Mouse (Mus musculus) lung, postnatal 0 days (tissue): ENCODE results near the gene Hoxa9. TPM values are rescaled to one million over a fixed set of nuclear protein-coding genes. Genes with fewer than 3 reads are reported as not detected.

Source experiments
- ATAC-seq: fragments of 200-750 bp; cut with Nextera tagmentation; 2 replicates; pipeline ENCODE4 v1.8.0; 2017; ENCODE audit warnings: moderate library complexity
- DNase-seq: peaks from one replicate; pipeline ENCODE4 v3.0.0-alpha.2; 2016; ENCODE audit warnings: low spot score
- H3K27ac ChIP-seq: fragments of 300-500 bp; sonication (generic); 2 replicates; pipeline ENCODE4 v1.5.1; 2014; ENCODE audit warnings: antibody characterized with exemption, mild to moderate bottlenecking, low read length, mixed read lengths
- H3K27me3 ChIP-seq: fragments of 300-500 bp; sonication (generic); replicated peaks from 2 replicates; pipeline ENCODE4 v1.6.1; 2014; ENCODE audit warnings: low read length, mixed read lengths; ENCODE audit not compliant: insufficient read depth
- H3K36me3 ChIP-seq: fragments of 300-500 bp; sonication (generic); 2 replicates; pipeline ENCODE4 v1.6.1; 2014; ENCODE audit warnings: low read length, mixed read lengths; ENCODE audit not compliant: insufficient read depth
- H3K4me1 ChIP-seq: fragments of 300-500 bp; sonication (generic); 2 replicates; pipeline ENCODE4 v1.6.1; 2014; ENCODE audit warnings: antibody characterized with exemption, low read depth, low read length, mixed read lengths; ENCODE audit not compliant: insufficient read depth
- H3K4me2 ChIP-seq: fragments of 300-500 bp; sonication (generic); replicated peaks from 2 replicates; pipeline ENCODE4 v1.6.1; 2014; ENCODE audit warnings: low read depth, mild to moderate bottlenecking, low read length, moderate library complexity, mixed read lengths
- H3K4me3 ChIP-seq: fragments of 300-500 bp; sonication (generic); 2 replicates; pipeline ENCODE4 v1.5.1; 2014; ENCODE audit warnings: low read depth, low read length
- H3K9ac ChIP-seq: fragments of 300-500 bp; sonication (generic); replicated peaks from 2 replicates; pipeline ENCODE4 v1.6.1; 2014; ENCODE audit warnings: low read depth, mild to moderate bottlenecking
- H3K9me3 ChIP-seq: fragments of 300-500 bp; sonication (generic); 2 replicates; pipeline ENCODE4 v1.6.1; 2016; ENCODE audit warnings: low read length, mixed read lengths
- CTCF ChIP-seq: IDR thresholded peaks from 2 replicates; pipeline ENCODE4 v1.5.1; 2016; ENCODE audit warnings: antibody characterized with exemption, mild to moderate bottlenecking
- EP300 ChIP-seq: IDR thresholded peaks from 2 replicates; pipeline ENCODE4 v1.6.1; 2016; ENCODE audit warnings: antibody characterized with exemption, mild to moderate bottlenecking, control low read depth
- WGBS: fragments of 180-500 bp; shearing (Covaris S2); extraction: QIAGEN DNeasy Blood & Tissue Kit; methylation state at CpG from one replicate; pipeline ENCODE4 v1.1.7; 2014; 5-methylcytosine and 5-hydroxymethylcytosine counted together
- polyA plus RNA-seq: library from polyadenylated mRNA; unstranded; fragments of >200 nt; fragmentation: Nextera tagmentation; extraction: Ambion mirVana; gene quantifications from 2 replicates; pipeline ENCODE4 v1.2.1, GENCODE M21; 2015

The Hoxa9 gene
- polyA plus RNA-seq, 1 experiment from 2014 or later: 0.06 TPM

DNA sequence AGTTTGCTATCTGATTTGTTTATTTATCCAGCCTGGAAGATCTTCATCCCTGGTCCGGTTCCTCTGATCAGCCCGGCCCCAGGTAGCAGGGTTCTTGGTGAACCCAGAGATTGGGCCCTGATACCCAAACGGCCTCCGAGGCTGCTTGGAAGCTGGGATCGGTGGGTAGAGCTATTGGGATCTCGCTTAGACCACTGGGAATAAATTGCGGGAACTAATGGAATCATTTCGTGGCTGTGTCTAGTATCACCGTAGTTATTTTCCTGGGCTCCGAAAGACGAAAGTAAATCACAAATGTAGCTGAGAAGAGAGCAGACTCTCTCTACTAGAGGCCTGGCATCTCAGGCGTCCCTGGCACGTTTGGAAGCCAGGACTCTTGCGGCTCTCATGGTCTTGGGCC, 25.7 kb downstream of the Hoxa9 start:
- Histone ChIP-seq H3K9ac (peak overlapping the region; percentile 26; the same call in 1 of the 2 replicates), H3K27me3 (peaks cover 35% of the 10 kb centered on the region; the same call in 1 of the 2 replicates), H3K36me3 (no peaks in the 10 kb centered on the region), H3K4me3 (peak overlapping the region; percentile 60), H3K9me3 (no peaks in the 10 kb centered on the region), H3K27ac (peak overlapping the region; percentile 60), H3K4me2 (peak overlapping the region; percentile 55), H3K4me1 (no peaks in the 10 kb centered on the region; the same call in 1 of the 2 replicates)
- no peak for ATAC-seq
- WGBS: 20% methylated on average over 14 of the region's 14 CpGs
- no peak for DNase-seq
- no peak for TF ChIP-seq CTCF
- no peak for TF ChIP-seq EP300

DNA sequence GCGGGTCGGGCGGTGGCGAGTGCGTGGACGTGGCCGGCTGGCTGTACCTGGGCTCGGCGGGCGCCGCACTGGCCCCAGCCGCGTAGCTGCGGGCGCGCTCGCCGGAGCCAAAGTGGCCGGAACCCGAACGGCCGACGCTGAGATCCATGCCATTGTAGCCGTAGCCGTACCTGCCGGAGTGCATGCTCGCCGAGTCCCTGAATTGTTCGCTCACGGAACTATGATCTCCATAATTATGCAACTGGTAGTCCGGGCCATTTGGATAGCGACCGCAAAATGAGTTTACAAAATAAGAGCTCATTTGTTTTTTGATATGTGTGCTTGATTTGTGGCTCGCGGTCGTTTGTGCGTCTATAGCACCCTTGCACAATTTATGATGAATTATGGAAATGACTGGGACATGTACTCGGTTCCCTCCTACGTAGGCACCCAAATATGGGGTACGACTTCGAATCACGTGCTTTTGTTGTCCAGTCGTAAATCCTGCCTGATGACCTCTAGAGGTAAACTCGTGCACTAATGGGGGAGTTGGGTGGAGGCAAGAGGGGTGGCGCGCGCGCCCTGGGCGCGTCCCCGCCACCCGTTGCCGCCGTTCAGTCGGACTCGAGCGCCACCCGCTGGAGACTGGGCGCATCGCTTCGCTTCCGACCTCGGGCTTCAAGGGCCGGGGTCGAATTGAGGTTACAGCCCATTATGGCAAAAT, 26.7 kb downstream of the Hoxa9 start, which contains the start of gene Hoxa5:
Hoxa5 (minus strand) TSS at position 538 of the 703 bp plus-strand sequence.
- Histone ChIP-seq H3K27ac (peak within 1 kb of the TSS; percentile 87), H3K27me3 (peaks cover 30% of the 10 kb centered on the region; the same call in 1 of the 2 replicates), H3K4me1 (no peaks in the 10 kb centered on the region; the same call in 1 of the 2 replicates), H3K36me3 (no peaks in the 10 kb centered on the region), H3K4me2 (peak within 1 kb of the TSS; percentile 55), H3K4me3 (peak within 1 kb of the TSS; percentile 60), H3K9me3 (no peaks in the 10 kb centered on the region), H3K9ac (peak within 1 kb of the TSS; percentile 92)
- TF ChIP-seq CTCF (peak; percentile 94), EP300 (peak; percentile 84)
- peak; percentile 93 for ATAC-seq
- peak; percentile 98 for DNase-seq
- under 1% methylated on average over 65 of the region's 65 CpGs for WGBS

DNA sequence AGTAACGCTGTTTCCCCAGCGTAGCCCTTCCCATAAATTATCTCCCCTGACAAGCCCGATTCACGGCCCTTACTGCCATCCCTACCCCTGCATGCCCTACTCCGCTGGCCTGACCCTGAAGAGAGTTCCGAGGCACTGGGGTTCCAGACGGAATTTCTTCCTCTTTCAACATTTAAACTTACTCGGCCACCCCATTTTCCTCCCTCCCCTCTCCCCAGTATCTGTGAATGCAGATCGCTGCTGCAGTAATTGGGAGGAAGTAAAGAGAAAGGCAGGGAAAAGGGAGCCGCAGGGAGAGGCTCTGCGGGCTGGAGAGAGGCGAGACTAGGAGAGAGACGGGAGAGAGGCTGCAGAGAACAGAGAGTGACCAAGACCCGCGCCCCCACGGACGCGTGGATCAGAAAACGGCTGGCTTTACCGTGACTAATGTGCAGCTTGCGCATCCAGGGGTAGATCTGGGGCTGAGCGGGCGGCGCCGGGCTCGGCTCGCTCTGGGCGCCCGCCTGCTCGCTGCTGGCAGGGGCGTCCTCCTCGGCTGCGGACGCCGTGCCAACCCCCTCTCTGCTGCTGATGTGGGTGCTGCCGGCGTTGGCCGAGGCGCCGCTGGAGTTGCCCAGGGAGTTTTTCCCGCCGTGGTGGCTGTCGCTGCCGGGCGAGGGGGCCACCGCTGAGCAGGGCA, 27.4 kb downstream of the Hoxa9 start:
- Histone ChIP-seq H3K9me3 (no peaks in the 10 kb centered on the region), H3K9ac (peak overlapping the region; percentile 92), H3K4me1 (no peaks in the 10 kb centered on the region; the same call in 1 of the 2 replicates), H3K36me3 (no peaks in the 10 kb centered on the region), H3K27ac (peak overlapping the region; percentile 87), H3K27me3 (peaks cover 26% of the 10 kb centered on the region; the same call in 1 of the 2 replicates), H3K4me3 (peak overlapping the region; percentile 60), H3K4me2 (peak overlapping the region; percentile 55)
- no peak for DNase-seq
- 2% methylated on average over 46 of the region's 46 CpGs for WGBS
- ATAC-seq: peak; percentile 17
- TF ChIP-seq EP300: no peak
- no peak for TF ChIP-seq CTCF

GRCm38 (mm10) chr6:52203121-52203370, 27.8 kb downstream of the Hoxa9 start:
- ATAC-seq (no peak), DNase-seq (no peak)
- Histone ChIP-seq H3K36me3 (no peaks in the 10 kb centered on the region), H3K27me3 (peaks cover 26% of the 10 kb centered on the region; the same call in 1 of the 2 replicates), H3K9ac (peak overlapping the region; percentile 92), H3K27ac (peak overlapping the region; percentile 87), H3K4me2 (peak overlapping the region; percentile 55), H3K9me3 (no peaks in the 10 kb centered on the region), H3K4me3 (peak overlapping the region; percentile 60), H3K4me1 (no peaks in the 10 kb centered on the region; the same call in 1 of the 2 replicates)
- no peak for TF ChIP-seq EP300
- TF ChIP-seq CTCF: no peak
- WGBS: 11% methylated on average over 10 of the region's 10 CpGs

GRCm38 (mm10) chr6:52202362-52203120, 28.3 kb downstream of the Hoxa9 start:
- H3K27me3 ChIP-seq: peaks cover 26% of the 10 kb centered on the region; the same call in 1 of the 2 replicates
- 8% methylated on average over 22 of the region's 22 CpGs for WGBS
- no peaks in the 10 kb centered on the region for H3K9me3 ChIP-seq
- H3K4me2 ChIP-seq: peak overlapping the region; percentile 55
- peak overlapping the region; percentile 87 for H3K27ac ChIP-seq
- H3K36me3 ChIP-seq: no peaks in the 10 kb centered on the region
- DNase-seq (no peak), ATAC-seq (no peak)
- peak overlapping the region; percentile 60 for H3K4me3 ChIP-seq
- no peaks in the 10 kb centered on the region; the same call in 1 of the 2 replicates for H3K4me1 ChIP-seq
- peak overlapping the region; percentile 92 for H3K9ac ChIP-seq
- no peak for TF ChIP-seq CTCF
- no peak for TF ChIP-seq EP300

DNA sequence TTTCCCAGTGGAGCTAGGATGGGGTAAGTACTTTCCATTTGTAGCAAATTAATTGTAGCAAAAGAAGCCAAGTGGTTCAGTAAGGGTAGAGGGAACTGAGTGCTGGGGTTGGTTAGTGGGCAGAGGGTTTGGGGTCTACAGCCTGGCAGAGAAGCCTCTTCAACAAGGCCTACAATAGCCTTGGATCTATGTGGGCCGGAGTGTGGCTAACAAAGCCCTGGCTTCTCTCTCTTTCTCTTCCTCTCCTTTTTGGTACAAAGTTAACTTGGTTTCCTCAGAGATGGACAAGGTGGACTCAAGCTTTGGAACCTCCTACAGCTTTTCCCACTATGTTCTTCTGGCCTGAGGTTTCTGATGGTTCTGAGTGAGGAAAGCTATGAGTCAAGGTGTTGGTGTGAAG, 29.6 kb downstream of the Hoxa9 start:
- H3K4me2 ChIP-seq: peak overlapping the region; percentile 55
- peak overlapping the region; percentile 20; the same call in 1 of the 2 replicates for H3K9ac ChIP-seq
- peak overlapping the region; percentile 83 for H3K27ac ChIP-seq
- H3K9me3 ChIP-seq: no peaks in the 10 kb centered on the region
- ATAC-seq (no peak), DNase-seq (no peak)
- no peaks in the 10 kb centered on the region for H3K36me3 ChIP-seq
- TF ChIP-seq EP300: no peak
- TF ChIP-seq CTCF: no peak
- 67% methylated on average over 1 of the region's 1 CpGs for WGBS
- H3K4me3 ChIP-seq: peak overlapping the region; percentile 22
- no peaks in the 10 kb centered on the region; the same call in 1 of the 2 replicates for H3K4me1 ChIP-seq
- peaks cover 14% of the 10 kb centered on the region; the same call in 1 of the 2 replicates for H3K27me3 ChIP-seq
